Mouse (Mus musculus): ENCODE data around the gene 9230102O04Rik. TPM values are rescaled to one million over a fixed set of nuclear protein-coding genes. Genes with fewer than 3 reads are reported as not detected.
A peak's percentile ranks its signal among the peaks of the same experiment; 100 is the strongest.

The 9230102O04Rik gene
- 3.5 and 3.8 TPM in 2 replicates for polyA plus RNA-seq (2016; fragmentation: Nextera tagmentation; extraction: Ambion mirVana)

DNA sequence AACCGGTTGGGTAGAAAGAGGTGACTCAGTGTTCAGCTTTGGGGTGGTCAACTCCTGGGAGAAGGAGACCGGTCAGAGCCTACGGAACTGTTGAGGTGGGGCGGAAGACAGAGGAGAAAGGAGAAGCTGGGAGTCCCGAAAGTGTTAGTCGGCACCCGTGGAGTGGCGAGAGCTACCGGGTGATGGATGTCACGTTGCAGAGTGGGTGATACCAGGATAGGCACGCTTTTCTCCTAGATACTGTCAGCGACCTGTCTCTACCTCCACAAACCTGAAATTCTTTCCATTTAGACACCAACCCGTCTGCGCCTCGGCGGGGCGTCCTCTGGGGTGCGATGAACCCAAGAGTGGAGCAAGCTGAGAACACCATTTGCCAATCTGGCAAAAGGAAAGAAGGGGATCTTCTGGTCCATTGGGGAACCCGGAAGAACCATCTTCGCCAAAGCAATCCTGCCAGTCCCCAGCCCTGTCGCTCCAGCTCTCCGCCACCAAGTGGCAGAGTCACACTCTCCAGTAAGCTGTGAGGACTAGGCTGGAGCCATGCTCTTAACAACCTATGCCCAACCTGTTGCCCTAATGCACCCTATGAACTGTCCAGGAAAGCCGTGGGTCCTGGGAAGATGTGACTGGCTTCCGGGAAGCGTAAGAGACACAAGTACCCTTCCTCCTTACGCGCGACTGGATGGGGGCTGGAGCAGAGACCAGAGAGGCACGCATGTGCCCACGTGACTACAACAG lies at the start of gene 9230102O04Rik:
Gene 9230102O04Rik, minus strand, starts transcription at position 628 of the 738 bp plus-strand sequence.
- Histone ChIP-seq H3K4me3 (peak within 1 kb of the TSS; percentile 22), H3K9me3 (replicated peaks) (no peaks in the 10 kb centered on the region), H3K4me2 (replicated peaks) (peak within 1 kb of the TSS; percentile 32), H3K4me1 (peaks cover 3% of the 10 kb centered on the region; the same call in 1 of the 2 replicates), H3K27ac (no peak within 1 kb of the TSS), H3K9ac (no peak within 1 kb of the TSS), H3K36me3 (no peaks in the 10 kb centered on the region), H3K27me3 (peaks cover 93% of the 10 kb centered on the region)
- 1% methylated on average over 30 of the region's 30 CpGs for WGBS
- ATAC-seq (ENCODE audit: low FRiP score): peak; percentile 52

DNA sequence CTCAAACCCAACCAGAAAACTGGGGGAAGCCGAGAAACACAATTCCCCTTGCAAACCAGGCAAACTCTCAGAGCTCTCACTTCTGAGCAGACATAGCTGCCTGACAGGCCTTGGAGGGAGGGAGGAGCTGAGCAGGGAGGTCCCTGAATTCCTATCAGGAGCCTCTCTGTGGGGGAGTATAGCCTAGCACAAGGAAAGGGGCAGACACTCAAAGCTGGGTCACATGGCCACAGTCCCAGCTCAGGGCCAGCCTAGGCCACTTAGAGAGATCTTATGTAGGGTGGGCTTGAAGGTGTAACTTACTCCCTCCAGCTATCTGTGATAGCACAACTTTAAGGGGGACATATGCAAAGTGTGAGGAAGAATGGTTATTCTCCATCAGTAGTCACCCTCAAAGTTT lies 46.6 kb upstream of the 9230102O04Rik start:
- H3K4me2 ChIP-seq (replicated peaks): no peak overlapping the region
- H3K27me3 ChIP-seq: no peaks in the 10 kb centered on the region
- no peak overlapping the region for H3K9ac ChIP-seq
- H3K36me3 ChIP-seq: no peaks in the 10 kb centered on the region
- no peak overlapping the region for H3K27ac ChIP-seq
- 0 out of 2 replicates have a peak, but pooled peaks cover 3% of the 10 kb centered on the region for H3K4me1 ChIP-seq
- H3K4me3 ChIP-seq: no peak overlapping the region
- WGBS: 0% methylated on average over 1 of the region's 1 CpGs
- H3K9me3 ChIP-seq (replicated peaks): no peaks in the 10 kb centered on the region
- no peak for ATAC-seq (ENCODE audit: low FRiP score)

DNA sequence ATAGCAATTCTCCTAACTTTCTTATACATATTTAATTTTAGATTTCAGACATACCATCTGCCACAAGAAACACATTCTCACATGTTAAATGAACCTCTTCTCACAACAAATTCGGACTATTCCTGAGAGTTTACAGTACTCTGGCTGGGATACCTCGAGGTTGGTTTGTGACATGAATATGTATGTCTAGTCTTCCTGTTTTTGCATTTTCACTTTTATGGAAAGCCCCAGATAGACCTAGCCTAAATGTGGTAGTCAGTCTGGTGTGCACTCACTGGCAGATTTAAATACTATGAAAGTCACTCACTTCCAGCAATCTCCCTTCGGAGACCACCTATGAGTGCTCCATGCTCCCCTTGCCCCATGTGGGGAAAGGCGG lies 37.6 kb upstream of the 9230102O04Rik start:
- no peaks in the 10 kb centered on the region for H3K9me3 ChIP-seq (replicated peaks)
- no peak for ATAC-seq (ENCODE audit: low FRiP score)
- no peaks in the 10 kb centered on the region for H3K27me3 ChIP-seq
- no peak overlapping the region for H3K9ac ChIP-seq
- 73% methylated on average over 4 of the region's 4 CpGs for WGBS
- H3K4me2 ChIP-seq (replicated peaks): no peak overlapping the region
- H3K4me3 ChIP-seq: no peak overlapping the region
- no peak overlapping the region for H3K27ac ChIP-seq
- H3K4me1 ChIP-seq: 0 out of 2 replicates have a peak, but pooled peaks cover 4% of the 10 kb centered on the region
- H3K36me3 ChIP-seq: 0 out of 2 replicates have a peak, but pooled peaks cover 3% of the 10 kb centered on the region

GRCm38 (mm10) chr2:9926194-9926904 lies 37.0 kb upstream of the 9230102O04Rik start:
- 49% methylated on average over 7 of the region's 7 CpGs for WGBS
- Histone ChIP-seq H3K4me3 (no peak overlapping the region), H3K36me3 (0 out of 2 replicates have a peak, but pooled peaks cover 3% of the 10 kb centered on the region), H3K9me3 (replicated peaks) (no peaks in the 10 kb centered on the region), H3K9ac (no peak overlapping the region), H3K4me2 (replicated peaks) (no peak overlapping the region), H3K4me1 (0 out of 2 replicates have a peak, but pooled peaks cover 4% of the 10 kb centered on the region), H3K27me3 (no peaks in the 10 kb centered on the region), H3K27ac (no peak overlapping the region)
- ATAC-seq (ENCODE audit: low FRiP score): no peak

DNA sequence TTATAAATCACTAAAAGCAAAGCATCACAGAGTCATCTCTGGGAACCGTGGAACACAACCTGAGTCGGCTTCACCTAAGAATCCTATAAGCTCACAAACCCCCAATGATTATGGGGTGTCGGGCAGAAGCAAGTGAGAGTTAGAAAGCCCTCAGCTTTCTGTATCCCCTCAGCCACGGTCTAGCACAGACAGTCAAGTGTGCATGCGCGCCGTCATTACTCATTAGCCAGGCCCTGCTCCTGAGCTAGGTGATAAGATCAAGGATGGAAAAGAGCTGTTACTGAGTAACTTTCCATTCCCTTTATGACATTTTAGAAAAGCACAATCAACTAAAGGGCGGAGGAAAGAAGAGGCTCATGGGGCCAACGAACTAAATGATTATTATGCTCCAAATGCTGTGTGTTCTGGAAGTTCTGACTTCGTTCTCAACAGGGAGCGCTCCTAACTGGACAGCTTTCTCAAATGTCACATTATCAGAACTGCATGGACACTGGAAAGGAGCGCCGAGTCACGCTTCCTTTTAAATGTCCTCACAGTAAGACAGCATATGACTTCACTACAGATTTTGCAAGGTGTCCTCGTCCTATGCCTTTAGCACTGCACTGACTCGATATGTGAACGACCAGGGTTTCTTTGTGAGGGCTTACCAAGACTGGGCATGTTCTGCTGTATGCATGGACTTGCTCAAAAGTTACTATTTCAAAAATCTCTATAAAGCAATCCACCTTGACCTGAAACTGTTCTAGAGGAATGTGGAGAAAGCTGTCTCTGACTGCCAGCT lies 29.5 kb upstream of the 9230102O04Rik start:
- ATAC-seq (ENCODE audit: low FRiP score): no peak
- H3K4me3 ChIP-seq: no peak overlapping the region
- H3K4me2 ChIP-seq (replicated peaks): no peak overlapping the region
- no peaks in the 10 kb centered on the region for H3K4me1 ChIP-seq
- 91% methylated on average over 17 of the region's 17 CpGs for WGBS
- H3K27ac ChIP-seq: no peak overlapping the region
- no peaks in the 10 kb centered on the region for H3K9me3 ChIP-seq (replicated peaks)
- H3K27me3 ChIP-seq: no peaks in the 10 kb centered on the region
- no peak overlapping the region for H3K9ac ChIP-seq
- H3K36me3 ChIP-seq: peaks cover 22% of the 10 kb centered on the region

DNA sequence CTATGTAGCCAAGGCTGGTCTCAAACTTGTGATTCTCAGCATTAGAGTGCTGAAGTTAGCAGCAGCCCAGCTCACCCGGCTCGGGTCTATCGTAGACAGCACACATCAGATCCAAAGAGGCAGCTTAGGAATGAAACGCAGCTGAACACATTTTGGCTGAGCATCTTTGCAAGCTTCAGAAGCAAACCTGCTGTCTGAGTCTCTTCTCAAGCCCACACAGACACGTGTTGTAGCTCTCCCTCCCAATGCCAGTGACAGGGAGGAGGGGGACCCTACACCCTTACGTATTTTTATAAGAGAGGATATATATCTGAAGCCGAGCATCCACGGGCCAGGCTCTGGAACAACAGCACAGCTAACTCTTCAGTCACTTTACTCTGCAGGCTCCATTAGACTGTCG lies 28.3 kb upstream of the 9230102O04Rik start:
- Histone ChIP-seq H3K4me3 (no peak overlapping the region), H3K9ac (no peak overlapping the region), H3K36me3 (peaks cover 22% of the 10 kb centered on the region), H3K4me2 (replicated peaks) (no peak overlapping the region), H3K9me3 (replicated peaks) (no peaks in the 10 kb centered on the region), H3K27ac (no peak overlapping the region), H3K4me1 (no peaks in the 10 kb centered on the region), H3K27me3 (no peaks in the 10 kb centered on the region)
- WGBS: 91% methylated on average over 9 of the region's 9 CpGs
- ATAC-seq (ENCODE audit: low FRiP score): no peak

- H3K4me2 ChIP-seq (replicated peaks): peak overlapping the region; percentile 34
- no peak overlapping the region for H3K9ac ChIP-seq
- ATAC-seq (ENCODE audit: low FRiP score): no peak
- no peak overlapping the region for H3K27ac ChIP-seq
- no peak overlapping the region for H3K4me3 ChIP-seq
- no peaks in the 10 kb centered on the region for H3K9me3 ChIP-seq (replicated peaks)
- 10% methylated on average over 11 of the region's 11 CpGs for WGBS
- H3K4me1 ChIP-seq: peaks cover 4% of the 10 kb centered on the region; the same call in 1 of the 2 replicates
- no peaks in the 10 kb centered on the region for H3K36me3 ChIP-seq
- peaks cover 9% of the 10 kb centered on the region; the same call in 1 of the 2 replicates for H3K27me3 ChIP-seq
Observed at GRCm38 (mm10) chr2:9905995-9906394, 16.7 kb upstream of the 9230102O04Rik start.

DNA sequence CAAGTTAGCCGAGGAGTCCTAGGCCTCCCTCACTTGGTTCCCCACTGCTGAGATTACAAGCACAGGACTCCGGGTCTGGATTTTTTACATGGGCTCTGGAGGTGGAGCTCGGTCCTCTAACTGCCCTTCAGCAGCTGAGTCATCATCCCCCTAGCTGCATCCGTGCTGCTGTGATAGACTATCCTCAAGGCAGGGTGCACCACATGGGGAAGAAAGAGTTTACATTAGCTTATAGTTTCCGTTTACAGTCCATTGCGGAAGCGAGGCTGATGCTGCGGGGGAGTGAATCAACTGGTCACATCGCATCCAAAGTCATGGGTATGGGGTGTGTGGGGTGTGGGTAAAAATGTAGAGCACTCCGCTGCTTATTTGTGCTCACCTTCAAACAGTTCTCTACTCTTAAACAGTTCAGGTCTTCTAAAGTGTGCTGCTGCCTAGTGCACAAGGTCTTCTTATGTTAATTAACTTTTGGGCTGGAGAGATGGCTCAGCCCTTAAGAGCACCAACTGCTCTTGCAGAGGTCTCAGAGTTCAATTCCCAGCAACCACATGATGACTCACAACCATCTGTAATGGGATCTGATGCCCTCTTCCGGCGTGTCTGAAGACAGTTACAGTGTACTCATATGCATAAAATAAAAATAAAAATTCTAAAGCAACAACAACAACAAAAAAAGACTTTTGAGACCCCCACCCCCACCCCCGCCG lies 14.7 kb upstream of the 9230102O04Rik start:
- peaks cover 4% of the 10 kb centered on the region; the same call in 1 of the 2 replicates for H3K4me1 ChIP-seq
- no peaks in the 10 kb centered on the region for H3K9me3 ChIP-seq (replicated peaks)
- no peak overlapping the region for H3K9ac ChIP-seq
- ATAC-seq (ENCODE audit: low FRiP score): no peak
- H3K4me3 ChIP-seq: no peak overlapping the region
- peaks cover 19% of the 10 kb centered on the region for H3K27me3 ChIP-seq
- no peak overlapping the region for H3K27ac ChIP-seq
- no peaks in the 10 kb centered on the region for H3K36me3 ChIP-seq
- 64% methylated on average over 14 of the region's 14 CpGs for WGBS
- H3K4me2 ChIP-seq (replicated peaks): no peak overlapping the region

- ATAC-seq (ENCODE audit: low FRiP score): 0 out of 2 replicates have a peak, but pooled peaks have one; percentile 9
- 3% methylated on average over 8 of the region's 8 CpGs for WGBS
- Histone ChIP-seq H3K36me3 (no peaks in the 10 kb centered on the region), H3K27ac (no peak overlapping the region), H3K9me3 (replicated peaks) (no peaks in the 10 kb centered on the region), H3K4me2 (replicated peaks) (no peak overlapping the region), H3K27me3 (peaks cover 81% of the 10 kb centered on the region), H3K4me1 (peaks cover 18% of the 10 kb centered on the region), H3K4me3 (no peak overlapping the region), H3K9ac (no peak overlapping the region)
Observed at GRCm38 (mm10) chr2:9897846-9898245, 8.5 kb upstream of the 9230102O04Rik start.

DNA sequence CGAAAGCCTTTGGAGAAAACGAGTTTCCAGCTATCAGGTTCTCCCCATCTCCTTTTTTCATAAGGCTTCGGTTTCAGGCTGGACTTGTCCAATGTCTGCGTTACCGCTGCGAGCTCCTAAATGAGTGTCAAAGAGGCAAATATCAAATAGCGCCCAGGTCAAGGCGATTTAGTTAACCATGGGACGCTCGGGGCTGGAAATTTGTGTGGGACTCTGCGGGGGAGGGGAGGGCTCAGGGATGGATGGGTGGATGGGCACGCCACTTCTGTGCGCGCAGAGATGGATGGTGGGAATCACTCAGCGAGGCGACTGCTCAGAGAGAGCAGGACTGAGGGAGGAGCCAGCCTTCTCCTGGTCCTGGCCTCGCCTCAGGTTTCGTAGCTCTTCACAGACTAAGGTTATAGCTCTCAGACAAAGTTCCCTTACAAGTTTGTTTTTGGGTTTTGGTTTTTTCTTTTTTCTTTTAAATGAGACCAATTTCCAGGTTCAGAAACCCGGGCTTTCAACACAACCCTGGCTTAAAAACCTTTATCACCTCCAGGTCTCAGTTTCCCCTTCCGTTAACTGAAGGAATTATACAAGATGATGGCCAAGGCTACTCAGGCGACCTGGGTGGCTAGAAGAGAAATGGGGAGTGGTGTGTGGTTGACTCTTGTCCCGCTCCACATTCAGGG lies 6.9 kb upstream of the 9230102O04Rik start:
- Histone ChIP-seq H3K27me3 (peaks cover 82% of the 10 kb centered on the region), H3K4me3 (peak overlapping the region; percentile 17), H3K36me3 (no peaks in the 10 kb centered on the region), H3K9me3 (replicated peaks) (no peaks in the 10 kb centered on the region), H3K27ac (no peak overlapping the region), H3K4me1 (peaks cover 18% of the 10 kb centered on the region), H3K9ac (no peak overlapping the region), H3K4me2 (replicated peaks) (peak overlapping the region; percentile 41)
- 0% methylated on average over 22 of the region's 22 CpGs for WGBS
- no peak; the same call in 1 of the 2 replicates for ATAC-seq (ENCODE audit: low FRiP score)

Measured in hindbrain, embryonic 12.5 days (tissue).